Mouse (Mus musculus) stomach, embryonic 16.5 days (tissue): ENCODE measurements around the gene Atp2b4. TPM values are rescaled to one million over a fixed set of nuclear protein-coding genes. Genes with fewer than 3 reads are reported as not detected.

Experiments used
- ATAC-seq: fragments of 200-750 bp; cut with Nextera tagmentation; 2 replicates; pipeline ENCODE4 v1.8.0; 2017; ENCODE audit warnings: moderate number of reproducible peaks, moderate TSS enrichment; ENCODE audit not compliant: insufficient read depth, low FRiP score
- H3K27ac ChIP-seq: fragments of 300-500 bp; sonication (generic); 2 replicates; pipeline ENCODE4 v1.5.1; 2014; ENCODE audit warnings: low read length
- H3K27me3 ChIP-seq: fragments of 300-500 bp; sonication (generic); 2 replicates; pipeline ENCODE4 v1.6.1; 2014; ENCODE audit warnings: low read length, control low read depth, mixed read lengths; ENCODE audit not compliant: control insufficient read depth, insufficient read depth
- H3K36me3 ChIP-seq: fragments of 300-500 bp; sonication (generic); 2 replicates; pipeline ENCODE4 v1.6.1; 2014; ENCODE audit warnings: low read length; ENCODE audit not compliant: control insufficient read depth, insufficient read depth
- H3K4me1 ChIP-seq: fragments of 300-500 bp; sonication (generic); 2 replicates; pipeline ENCODE4 v1.6.1; 2014; ENCODE audit warnings: low read length, control low read depth, mixed read lengths; ENCODE audit not compliant: control insufficient read depth, insufficient read depth
- H3K4me2 ChIP-seq: fragments of 300-500 bp; sonication (generic); 2 replicates; pipeline ENCODE4 v1.6.1; 2014; ENCODE audit warnings: low read depth, low read length, mixed read lengths
- H3K4me3 ChIP-seq: fragments of 300-500 bp; sonication (generic); replicated peaks from 2 replicates; pipeline ENCODE4 v1.5.1; 2014; ENCODE audit warnings: mild to moderate bottlenecking, low read length
- H3K9ac ChIP-seq: fragments of 300-500 bp; sonication (generic); 2 replicates; pipeline ENCODE4 v1.6.1; 2014; ENCODE audit warnings: low read length
- H3K9me3 ChIP-seq: fragments of 300-500 bp; sonication (generic); replicated peaks from 2 replicates; pipeline ENCODE4 v1.6.1; 2016; ENCODE audit warnings: low read length, control low read depth; ENCODE audit not compliant: control insufficient read depth
- WGBS: fragments of 180-500 bp; shearing (Covaris S2); extraction: QIAGEN DNeasy Blood & Tissue Kit; methylation state at CpG from one replicate; pipeline ENCODE4 v1.1.7; 2014; 5-methylcytosine and 5-hydroxymethylcytosine counted together
- microRNA-seq: library from miRNA; unstranded; fragments of <30 nt; microRNA quantifications from one replicate; pipeline ENCODE4, GENCODE M21; 2016
- polyA plus RNA-seq: library from polyadenylated mRNA; unstranded; fragments of >200 nt; fragmentation: Nextera tagmentation; extraction: Ambion mirVana; gene quantifications from 2 replicates; pipeline ENCODE4 v1.2.1, GENCODE M21; 2015

Gene Atp2b4
- polyA plus RNA-seq, 1 experiment from 2014 or later: 23.9 TPM

DNA sequence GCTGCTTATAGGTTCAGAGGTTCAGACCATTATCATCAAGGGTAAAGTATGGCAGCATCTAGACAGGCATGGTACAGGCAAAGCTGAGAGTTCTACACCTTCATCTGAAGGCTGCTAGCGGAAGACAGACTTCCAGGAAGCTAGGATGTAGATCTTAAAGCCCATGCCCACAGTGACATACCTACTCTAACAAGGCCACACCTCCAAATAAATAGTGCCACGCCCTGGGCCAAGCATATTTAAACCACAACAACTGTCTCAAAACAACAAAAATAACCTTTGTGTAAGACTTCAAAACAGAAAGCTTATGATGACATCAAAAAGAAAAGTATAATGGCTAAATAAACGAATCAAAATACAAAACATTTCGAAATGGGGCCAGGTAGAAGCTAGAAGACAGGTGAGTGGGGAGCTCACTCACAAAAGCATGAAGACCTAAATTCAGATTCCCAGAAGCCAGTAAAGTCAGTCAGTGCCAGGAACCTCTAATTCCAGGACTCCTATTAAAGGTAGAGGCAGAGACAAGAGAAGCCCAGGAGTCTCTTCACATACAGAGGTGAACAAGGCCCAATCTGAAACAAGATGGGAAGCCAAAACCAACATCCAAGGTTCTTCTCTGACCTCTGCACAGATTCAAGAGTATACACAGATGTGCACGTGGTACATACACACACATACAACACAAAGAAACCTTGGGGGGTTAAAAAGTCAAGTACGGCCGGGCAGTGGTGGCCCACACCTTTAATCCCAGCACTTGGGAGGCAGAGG lies 150.4 kb downstream of the Atp2b4 start:
- 93% methylated on average over 7 of the region's 7 CpGs for WGBS
- Histone ChIP-seq H3K36me3 (peaks cover 12% of the 10 kb centered on the region), H3K9ac (no peak overlapping the region), H3K4me1 (peaks cover 5% of the 10 kb centered on the region; the same call in 1 of the 2 replicates), H3K27ac (no peak overlapping the region), H3K9me3 (no peaks in the 10 kb centered on the region), H3K4me2 (no peak overlapping the region), H3K4me3 (no peak overlapping the region), H3K27me3 (no peaks in the 10 kb centered on the region)
- no peak for ATAC-seq

Small RNA genes within 50 kb of the gene (microRNA-seq; reads per million reads assigned to microRNA genes)
- 1.2 reads per million for gene Mir6903

Other genes with a start within 250 kb of the Atp2b4 start
- 439 and 513 TPM in 2 replicates for gene Snrpe, start 190.8 kb downstream of the Atp2b4 start, polyA plus RNA-seq
- not detected in 2 replicates for gene Zbed6, start 140.2 kb downstream of the Atp2b4 start, polyA plus RNA-seq
- gene Gm38394, start 139.7 kb downstream of the Atp2b4 start, polyA plus RNA-seq: 5.3 and 6.2 TPM in 2 replicates
- 0.63 and 1.1 TPM in 2 replicates for gene Lax1, start 110.9 kb downstream of the Atp2b4 start, polyA plus RNA-seq
- 1.9 and 2.7 TPM in 2 replicates for gene Optc, start 107.0 kb upstream of the Atp2b4 start, polyA plus RNA-seq
- 3.5 and 4.5 TPM in 2 replicates for gene Prelp, start 120.4 kb upstream of the Atp2b4 start, polyA plus RNA-seq
- gene Fmod, start 236.2 kb upstream of the Atp2b4 start, polyA plus RNA-seq: 12.3 and 13.1 TPM in 2 replicates